Mouse (Mus musculus) pancreas, adult 10 weeks (tissue): ENCODE results near the gene Gm12258. TPM values are rescaled to one million over a fixed set of nuclear protein-coding genes. Genes with fewer than 3 reads are reported as not detected.

ENCODE experiments used
- polyA plus RNA-seq: library from polyadenylated mRNA; stranded (reverse); fragments of 350-450 nt; fragmentation: Illumina TruSeq; extraction: RNeasy Lipid Tissue Mini Kit (QIAGEN cat#74804); gene quantifications from one replicate; pipeline ENCODE4 v1.2.3, GENCODE M21; 2015; ENCODE audit warnings: low read depth, low replicate concordance; ENCODE audit not compliant: insufficient read depth

Gene Gm12258
- polyA plus RNA-seq = 3.5 TPM

GRCm38 (mm10) chr11:58846919-58847461 lies at the start of gene Gm12258:
Gene Gm12258 (plus strand): TSS chr11:58847158.

GRCm38 (mm10) chr11:58801558-58802228 lies 45.3 kb upstream of the Gm12258 start, which contains the start of gene Fam183b:
Gene Fam183b (minus strand): TSS chr11:58801960.

GRCm38 (mm10) chr11:58814700-58815099 lies 32.3 kb upstream of the Gm12258 start, which contains the start of gene Olfr313:
Gene Olfr313 (plus strand): TSS chr11:58815000.

GRCm38 (mm10) chr11:58828937-58829336 lies 18.0 kb upstream of the Gm12258 start, which contains the start of gene Olfr312:
Gene Olfr312 (plus strand): TSS chr11:58829237.

GRCm38 (mm10) chr11:58838951-58839350 lies 8.0 kb upstream of the Gm12258 start, which contains the start of gene Olfr311:
Gene Olfr311 (plus strand): TSS chr11:58839251.

GRCm38 (mm10) chr11:58867039-58867953 lies 20.3 kb downstream of the Gm12258 start, which contains the start of gene 2810021J22Rik:
Gene 2810021J22Rik (plus strand): TSS chr11:58867216.

GRCm38 (mm10) chr11:58903511-58904409 lies 56.8 kb downstream of the Gm12258 start, which contains the start of gene Zfp39:
Gene Zfp39 (minus strand): TSS chr11:58904225.

Other genes starting within 250 kb of the Gm12258 start
- not detected for gene 2210407C18Rik, start 231.1 kb upstream of the Gm12258 start, polyA plus RNA-seq
- gene Olfr323, start 216.7 kb upstream of the Gm12258 start, polyA plus RNA-seq = not detected
- not detected for gene Trim58, start 206.7 kb upstream of the Gm12258 start, polyA plus RNA-seq
- gene Olfr322, start 188.4 kb upstream of the Gm12258 start, polyA plus RNA-seq = not detected
- not detected for gene Olfr320, start 166.1 kb upstream of the Gm12258 start, polyA plus RNA-seq
- gene Olfr319, start 148.0 kb upstream of the Gm12258 start, polyA plus RNA-seq = not detected
- gene Olfr318, start 123.1 kb upstream of the Gm12258 start, polyA plus RNA-seq = not detected
- not detected for gene Olfr317, start 107.9 kb upstream of the Gm12258 start, polyA plus RNA-seq
- gene Olfr316, start 94.4 kb upstream of the Gm12258 start, polyA plus RNA-seq = not detected
- not detected for gene Olfr315, start 74.0 kb upstream of the Gm12258 start, polyA plus RNA-seq
- not detected for gene Olfr314, start 64.2 kb upstream of the Gm12258 start, polyA plus RNA-seq
- 10.9 TPM for gene Fam183b, start 45.2 kb upstream of the Gm12258 start, polyA plus RNA-seq
- not detected for gene Olfr313, start 32.2 kb upstream of the Gm12258 start, polyA plus RNA-seq
- gene Olfr312, start 17.9 kb upstream of the Gm12258 start, polyA plus RNA-seq = not detected
- not detected for gene Olfr311, start 7.9 kb upstream of the Gm12258 start, polyA plus RNA-seq
- gene 2810021J22Rik, start 20.1 kb downstream of the Gm12258 start, polyA plus RNA-seq = 2.1 TPM
- gene Zfp39, start 57.1 kb downstream of the Gm12258 start, polyA plus RNA-seq = 0.94 TPM
- gene Btnl10, start 70.8 kb downstream of the Gm12258 start, polyA plus RNA-seq = not detected
- gene Rnf187, start 91.8 kb downstream of the Gm12258 start, polyA plus RNA-seq = 27.0 TPM
- not detected for gene Hist3h2ba, start 101.8 kb downstream of the Gm12258 start, polyA plus RNA-seq
- 4.9 TPM for gene Hist3h2a, start 107.5 kb downstream of the Gm12258 start, polyA plus RNA-seq
- not detected for gene Trim17, start 107.5 kb downstream of the Gm12258 start, polyA plus RNA-seq
- 11.7 TPM for gene Trim11, start 130.9 kb downstream of the Gm12258 start, polyA plus RNA-seq